Mouse (Mus musculus): ENCODE results near the gene Fkbp15.

GRCm38 (mm10) chr4:62409615-62410014, 49.3 kb upstream of the Fkbp15 start:
- TF ChIP-seq GATA1 (IDR thresholded peaks at IDR 0.05; ENCODE audit: low read length), result no peak
- no peak for TF ChIP-seq TAL1 (IDR thresholded peaks at IDR 0.05; ENCODE audit: low read length)
